Mouse (Mus musculus) brain, embryonic 18.5 days (tissue): ENCODE measurements around the gene Strn.
"Not testable (repeated sequence)": the region's sequence is repeated elsewhere in the genome, so short reads cannot be mapped to it uniquely, and the experiment has no call there.

Experiments used
- DNase-seq: peaks from one replicate; pipeline ENCODE4 v3.0.0-alpha.2; 2012; ENCODE audit warnings: low read depth, low spot score

Gene Strn

DNA sequence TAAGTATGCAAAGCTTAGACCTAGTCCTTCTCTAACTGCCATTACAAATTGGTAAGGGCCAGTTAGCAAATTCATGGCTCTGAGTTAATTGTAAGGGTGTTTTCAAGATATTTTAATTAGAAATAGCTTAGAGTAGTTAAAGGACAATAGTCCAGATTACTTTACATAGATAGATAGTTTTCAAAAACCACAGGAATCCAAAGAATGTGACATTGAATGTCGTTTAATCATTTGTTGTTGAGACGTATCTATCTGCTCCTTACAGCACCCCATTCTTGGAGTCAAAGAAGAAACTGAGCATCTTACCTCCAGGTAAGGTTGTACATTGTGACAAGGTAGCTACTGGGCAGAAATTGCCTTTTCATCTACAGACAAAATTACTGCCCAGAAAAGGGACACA lies 26.7 kb downstream of the Strn start:
- no peak for DNase-seq

DNA sequence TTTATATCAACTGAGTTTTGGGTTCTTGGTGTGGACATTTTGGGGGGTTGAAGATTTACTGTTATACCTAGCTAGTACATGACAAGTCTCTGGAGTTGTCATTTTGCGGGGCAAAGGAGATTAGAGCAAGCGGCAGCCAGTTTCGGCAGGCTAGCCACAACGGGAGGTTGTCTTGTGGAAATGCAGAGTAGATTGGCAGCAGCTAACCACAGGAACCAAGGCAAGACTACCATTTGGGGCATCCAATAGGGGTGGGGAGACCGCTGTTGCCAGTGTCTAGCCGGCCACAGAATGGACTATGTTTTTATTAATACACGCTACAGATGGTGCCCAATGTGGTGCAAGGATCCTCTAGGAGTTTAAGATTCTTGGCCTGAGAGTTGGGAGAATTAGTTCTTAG lies 28.6 kb downstream of the Strn start:
- no peak for DNase-seq

DNA sequence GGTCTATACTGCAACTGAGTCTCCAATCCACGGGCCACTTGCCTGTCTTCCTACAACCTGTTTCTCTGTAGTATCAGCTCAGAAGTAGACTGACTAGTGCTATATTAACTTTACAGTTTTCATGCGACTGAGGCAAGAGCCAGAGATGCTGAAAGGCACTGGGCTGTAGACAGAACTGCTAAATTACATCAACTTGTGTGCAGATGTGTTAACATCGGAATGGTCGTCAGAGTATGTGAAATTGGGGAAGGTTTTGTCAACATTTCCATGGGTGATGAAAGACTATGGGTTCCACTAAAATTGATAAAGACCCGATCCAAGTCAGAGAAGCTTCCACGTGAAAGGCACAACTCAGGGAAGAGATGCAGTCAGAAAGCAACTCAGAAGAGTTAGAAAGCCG lies 34.0 kb downstream of the Strn start:
- no peak for DNase-seq

DNA sequence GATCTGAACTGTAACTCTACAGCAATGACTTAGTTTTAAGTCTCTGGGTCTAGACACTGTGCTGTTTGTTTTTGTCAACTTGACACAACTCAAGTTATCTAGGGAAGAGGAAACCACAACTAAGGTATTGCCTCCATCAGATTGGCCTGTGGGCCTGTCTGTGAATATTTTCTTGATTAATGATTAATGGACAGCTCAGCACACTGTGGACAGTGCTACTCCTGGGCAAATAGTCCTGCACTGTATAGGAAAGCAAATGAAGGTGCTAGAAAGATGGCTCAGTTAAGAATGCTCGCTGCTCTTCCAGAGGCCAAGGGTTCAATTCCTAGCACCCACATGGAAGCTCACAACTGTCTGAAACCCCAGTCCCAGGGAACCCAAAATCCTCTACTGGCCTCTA lies 38.0 kb downstream of the Strn start:
- DNase-seq, result no peak

DNA sequence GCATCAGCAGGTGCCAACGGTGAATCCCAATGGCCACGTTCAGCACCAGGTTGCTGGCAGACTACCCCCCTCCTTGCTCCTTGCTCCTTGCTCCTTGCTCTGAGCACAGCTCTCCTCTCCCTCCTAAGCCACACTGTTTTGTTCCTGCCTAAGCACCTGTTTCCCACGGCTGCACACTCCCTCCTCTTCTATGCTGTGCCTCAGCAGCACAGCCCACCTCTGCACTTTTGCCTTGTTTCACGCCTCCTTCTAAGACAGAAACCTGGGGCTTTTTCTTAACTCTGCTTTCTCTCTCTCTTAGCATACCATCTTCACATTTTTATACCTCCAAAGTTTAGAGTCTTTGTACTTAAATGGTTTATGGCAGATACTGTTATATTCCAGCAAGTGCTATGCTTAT lies 39.5 kb downstream of the Strn start:
- no peak for DNase-seq

DNA sequence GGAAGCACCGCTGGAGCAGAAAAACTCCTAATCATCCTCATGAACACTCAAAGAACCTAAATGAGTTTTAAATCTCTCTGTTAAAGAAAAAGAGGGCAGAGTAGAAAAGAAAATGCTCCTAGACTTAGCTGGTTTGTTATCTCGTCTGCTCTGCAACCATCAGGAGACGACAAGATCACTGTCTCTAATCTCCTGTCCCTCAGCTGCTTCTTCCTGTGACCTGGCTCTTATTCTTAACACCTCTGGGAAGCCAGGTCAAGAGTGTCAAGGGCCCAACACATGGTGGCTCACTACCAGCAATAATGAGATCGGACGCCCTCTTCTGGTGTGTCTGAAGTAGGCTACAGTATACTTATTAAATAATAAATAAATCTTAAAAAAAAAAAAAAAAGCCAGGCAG lies 40.1 kb downstream of the Strn start:
- DNase-seq, result no peak

DNA sequence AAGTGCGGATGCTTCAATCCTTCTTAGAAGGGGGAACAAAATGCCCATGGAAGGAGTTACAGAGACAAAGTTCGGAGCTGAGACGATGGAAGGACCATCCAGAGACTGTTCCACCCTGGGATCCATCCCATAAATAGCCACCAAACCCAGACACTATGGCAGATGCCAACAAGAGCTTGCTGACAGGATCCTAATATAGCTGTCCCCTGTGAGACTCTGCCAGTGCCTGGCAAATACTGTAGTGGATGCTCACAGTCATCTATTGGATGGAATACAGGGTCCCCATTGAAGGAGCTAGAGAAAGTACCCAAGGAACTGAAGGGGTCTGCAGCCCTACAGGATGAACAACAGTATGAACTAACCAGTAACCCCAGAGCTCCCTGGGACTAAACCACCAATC lies 47.8 kb downstream of the Strn start:
- not testable (repeated sequence) for DNase-seq

DNA sequence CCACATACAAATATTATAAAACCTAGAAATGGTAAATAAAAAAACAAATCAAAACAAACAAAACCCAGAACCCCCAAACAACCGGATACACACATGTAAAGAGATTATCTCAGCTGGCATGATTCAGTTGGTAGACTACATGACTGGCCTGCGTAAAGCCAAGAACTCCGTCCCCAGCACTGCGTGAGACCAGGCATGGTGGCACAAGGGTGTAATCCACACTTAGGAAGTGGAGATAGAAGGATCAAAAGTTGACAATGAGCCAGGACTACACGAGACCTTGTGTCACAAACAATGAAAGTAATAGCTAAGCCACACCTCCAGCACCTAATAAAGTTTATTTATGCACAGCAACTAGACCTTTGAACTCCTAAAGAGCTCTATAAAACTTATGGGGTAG lies 49.0 kb downstream of the Strn start:
- no peak for DNase-seq

DNA sequence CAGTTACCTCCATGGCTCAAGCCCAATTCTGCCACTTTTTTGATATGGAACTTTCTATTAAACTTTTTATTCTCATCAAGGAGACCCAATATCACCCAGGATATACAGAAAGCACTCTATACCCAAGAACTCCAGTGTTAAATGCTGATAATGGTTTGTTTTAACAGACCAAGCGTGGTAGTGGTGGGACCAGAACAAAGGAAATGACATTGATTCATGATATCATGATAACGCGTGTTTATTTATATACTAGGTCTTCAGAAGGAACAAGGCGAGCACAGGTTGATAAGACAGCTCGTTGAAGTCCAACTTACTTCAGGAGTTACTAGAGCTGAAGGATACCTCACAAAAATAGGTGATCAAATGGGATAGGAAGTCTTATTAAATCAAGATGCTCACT lies 52.0 kb downstream of the Strn start:
- no peak for DNase-seq

DNA sequence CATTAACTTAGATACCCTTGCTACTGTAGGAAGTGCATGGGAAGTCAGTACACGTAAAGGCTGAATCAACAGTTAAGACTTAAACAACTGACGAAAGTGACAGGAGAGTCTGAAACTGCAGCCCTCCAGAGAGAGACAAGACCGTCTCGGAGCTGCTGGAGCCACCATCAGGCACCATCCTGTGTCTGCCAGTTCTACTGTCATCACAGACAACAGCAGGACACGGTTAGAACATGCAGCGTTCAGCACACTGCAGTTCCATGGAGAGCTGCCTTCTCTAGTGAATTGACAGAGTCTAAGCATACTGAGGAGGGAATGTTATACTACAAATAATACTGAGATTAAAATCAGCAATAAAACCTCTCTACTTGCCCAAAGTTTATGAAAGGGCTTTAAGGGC lies 54.6 kb downstream of the Strn start:
- no peak for DNase-seq

DNA sequence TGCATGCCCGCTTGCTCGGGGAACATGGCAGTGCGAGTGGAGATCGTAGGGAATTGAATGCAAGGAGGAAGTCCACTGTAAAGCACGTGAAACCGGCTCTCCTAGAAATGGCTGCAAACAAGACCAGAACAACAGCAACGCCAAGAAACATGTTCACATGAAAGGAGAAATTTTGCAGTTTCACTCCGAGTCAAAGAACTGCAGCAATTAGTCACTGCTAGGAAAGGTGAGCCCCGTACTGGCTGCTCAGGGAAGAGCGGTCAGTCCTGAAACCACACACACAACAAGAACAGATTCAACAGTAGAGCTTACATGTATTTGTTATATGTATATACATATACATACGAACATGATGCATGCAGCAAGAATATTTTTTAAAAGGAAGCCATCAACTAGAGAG lies 57.5 kb downstream of the Strn start:
- no peak for DNase-seq

DNA sequence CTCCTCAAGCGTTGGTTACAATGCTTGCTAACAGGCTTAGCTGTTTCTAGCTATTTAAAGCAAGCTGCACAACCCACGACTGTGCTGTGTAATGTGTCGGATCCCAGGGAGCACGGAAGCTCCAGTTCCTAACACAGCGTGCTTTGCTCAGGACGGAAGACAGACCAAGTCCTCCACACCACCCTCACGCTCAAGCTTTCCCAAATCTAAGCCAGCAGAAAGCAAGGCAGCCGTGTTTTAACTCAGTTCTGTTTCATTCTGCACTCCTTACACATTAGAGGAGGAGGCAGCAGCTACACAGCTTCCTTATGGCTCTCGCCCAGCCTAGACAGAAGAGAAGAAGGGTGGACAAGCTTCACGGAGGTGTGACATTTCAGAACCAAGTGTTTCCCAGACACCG lies 60.2 kb downstream of the Strn start:
- DNase-seq, result no peak

DNA sequence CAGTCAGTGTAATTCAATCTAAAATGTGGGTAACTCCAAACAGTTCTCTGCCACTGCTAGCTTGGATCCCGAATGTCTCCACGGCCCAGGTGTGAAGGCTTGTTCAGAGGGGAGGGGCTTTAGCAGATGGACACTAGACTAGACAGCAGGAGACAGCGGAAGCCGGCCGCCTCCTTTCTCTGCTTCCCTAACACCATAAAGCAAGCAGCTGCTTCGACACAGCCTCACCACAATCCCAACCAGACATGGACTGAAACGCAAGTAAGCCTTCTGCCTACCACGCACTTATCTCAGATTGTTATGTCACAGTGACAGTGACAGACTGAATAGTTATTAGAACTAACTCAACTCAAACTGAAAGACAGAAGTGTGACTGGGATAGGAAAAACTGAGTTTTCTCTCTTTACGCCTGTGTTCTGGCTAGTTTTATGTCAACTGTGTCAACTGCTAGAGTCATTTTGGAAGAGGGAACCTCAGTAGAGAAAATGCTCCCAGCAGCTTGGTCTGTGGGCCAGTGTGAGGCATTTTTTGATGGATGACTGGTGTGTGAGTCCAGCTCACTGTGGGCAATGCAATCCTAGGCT lies 71.9 kb downstream of the Strn start:
- DNase-seq, result no peak

DNA sequence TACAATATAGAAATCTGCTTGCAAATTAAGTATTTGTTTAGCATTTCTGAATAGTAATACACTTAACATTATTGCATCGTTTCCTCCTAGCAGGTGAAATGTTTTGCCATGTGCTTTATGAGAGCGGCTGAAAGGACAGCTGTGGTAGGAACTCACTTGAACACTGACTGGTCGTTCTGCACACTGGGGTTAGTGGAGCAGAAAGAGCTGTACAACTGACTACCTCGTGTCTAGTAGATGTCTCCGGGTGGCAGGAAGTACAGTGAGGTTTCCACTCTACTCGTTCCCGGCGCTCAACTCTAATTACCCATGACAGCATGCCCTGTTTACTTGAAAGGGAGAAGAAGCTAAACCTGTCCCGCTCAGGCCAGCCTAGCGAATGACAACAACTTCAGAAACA lies 82.2 kb downstream of the Strn start:
- no peak for DNase-seq

DNA sequence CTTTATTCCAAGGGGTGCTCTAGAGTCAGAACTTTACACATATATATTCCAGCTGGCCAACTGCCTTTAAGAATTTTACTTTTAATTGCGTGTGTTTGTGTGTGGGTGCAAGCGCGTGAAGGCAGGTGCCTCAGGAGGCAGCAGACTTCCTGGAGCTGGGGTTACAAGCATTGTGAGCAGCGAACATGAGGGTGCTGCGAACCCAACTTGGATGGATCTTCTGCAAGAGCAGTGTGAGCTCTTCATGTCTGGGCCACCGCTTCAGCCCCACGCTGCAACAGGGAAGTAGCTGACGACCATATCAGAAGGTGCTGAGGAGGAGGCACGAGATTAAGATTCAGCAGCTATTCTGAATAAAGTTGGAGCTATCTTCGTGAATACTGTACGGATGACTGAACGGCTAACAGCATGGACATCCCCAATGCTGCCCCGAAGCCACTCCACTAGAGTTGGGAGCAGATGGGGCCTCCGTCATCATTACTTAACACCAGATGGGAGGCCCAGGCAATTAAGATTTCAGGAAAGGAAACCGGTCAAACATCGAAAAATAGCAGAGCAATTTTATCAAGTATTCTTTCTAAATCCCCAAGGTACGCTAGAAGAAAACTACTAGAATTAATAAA lies 93.0 kb downstream of the Strn start:
- no peak for DNase-seq

DNA sequence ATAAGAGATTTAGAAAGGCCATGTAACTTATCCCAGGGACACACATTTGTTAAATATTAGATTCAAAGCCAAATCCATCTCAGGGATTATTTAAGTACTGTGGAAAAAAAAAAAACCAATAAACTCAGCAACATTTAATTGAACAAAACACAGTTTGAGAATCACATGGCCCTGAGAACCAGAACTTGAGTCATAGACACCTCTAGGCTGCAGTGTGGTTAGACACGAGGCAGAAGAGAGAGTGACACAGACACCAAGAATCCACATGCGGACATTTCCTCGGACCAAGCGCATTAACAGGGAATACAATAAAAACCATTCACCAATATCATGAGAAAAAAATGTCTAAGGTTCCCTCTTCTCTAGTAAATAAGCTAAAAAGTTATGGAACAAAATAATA lies 94.7 kb downstream of the Strn start:
- no peak for DNase-seq

DNA sequence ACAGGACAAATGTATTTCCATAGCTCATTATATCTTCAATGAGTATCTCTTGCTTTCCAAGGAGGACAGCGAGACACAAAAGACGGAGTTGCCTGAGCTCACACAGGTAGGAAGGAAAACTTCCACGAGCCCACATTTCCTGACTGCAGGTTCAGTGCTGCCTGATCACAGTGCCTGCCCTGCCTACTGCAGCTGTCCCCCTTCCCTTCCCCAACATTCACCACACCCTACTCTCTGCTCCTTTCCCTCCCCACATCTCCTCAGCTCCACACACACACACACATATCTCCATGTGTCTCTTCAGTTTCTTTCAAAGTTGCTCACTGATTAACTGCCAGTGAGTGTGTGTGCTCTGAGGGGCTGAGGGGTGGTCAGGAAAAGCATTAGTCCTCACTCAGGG lies 96.6 kb downstream of the Strn start:
- no peak for DNase-seq

DNA sequence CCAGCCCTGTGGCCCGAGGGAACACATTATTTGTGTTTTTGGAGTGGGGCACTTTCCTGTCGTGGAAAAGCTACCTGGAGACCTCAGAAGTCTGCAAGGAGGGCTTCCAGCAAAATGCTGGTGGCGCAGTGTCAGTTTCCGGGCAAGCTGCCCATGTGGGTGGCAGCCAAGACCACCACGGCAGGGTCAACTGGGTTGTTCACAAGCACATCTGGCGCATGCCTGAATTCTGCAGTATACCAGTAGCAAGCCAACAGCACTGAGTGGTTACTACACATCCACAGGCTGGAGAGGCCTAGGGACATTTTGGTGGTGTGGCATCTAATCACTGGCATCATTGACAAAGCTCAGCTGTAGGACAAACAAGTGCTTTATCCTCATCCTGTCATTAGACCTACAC lies 97.9 kb downstream of the Strn start:
- no peak for DNase-seq

DNA sequence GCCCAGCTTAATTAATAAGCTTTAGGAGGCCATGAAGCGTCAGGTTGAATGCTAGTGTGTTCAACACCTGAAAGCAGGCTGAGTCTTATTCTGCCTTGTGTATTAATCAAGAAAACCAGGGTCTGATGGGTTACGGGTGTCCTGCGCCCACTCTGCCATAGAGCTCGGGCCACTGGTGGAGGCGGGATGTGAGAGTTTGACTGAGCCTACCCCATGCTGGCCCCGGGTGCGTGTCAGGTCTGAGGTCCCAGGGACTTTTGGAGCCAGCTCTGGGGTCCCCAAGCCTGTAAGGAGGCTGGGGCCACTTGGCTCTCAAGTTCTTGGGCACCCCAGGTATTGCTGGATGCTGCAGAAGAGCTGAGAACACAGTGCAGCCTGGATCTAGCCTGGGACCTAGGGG lies 99.9 kb downstream of the Strn start:
- no peak for DNase-seq

DNA sequence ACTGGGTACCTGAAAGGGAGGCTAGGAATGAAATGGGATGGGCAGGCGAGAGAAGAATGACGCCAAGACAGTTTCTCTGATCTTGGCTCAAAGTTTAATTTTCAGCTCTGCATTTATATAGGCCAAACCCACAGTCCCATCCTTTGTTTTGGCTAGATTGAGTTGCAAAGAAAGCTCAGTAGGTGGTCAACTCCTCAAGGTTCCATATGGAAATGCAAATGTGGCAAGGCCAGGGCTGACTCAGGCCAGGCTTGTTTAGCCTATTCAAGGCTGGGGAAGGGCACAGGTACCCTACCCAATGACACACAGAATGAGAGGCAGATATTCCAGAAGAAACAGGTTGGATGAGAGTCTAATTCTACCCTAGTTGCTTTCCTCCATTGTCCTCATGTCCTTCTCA lies 101.4 kb downstream of the Strn start:
- DNase-seq, result no peak

DNA sequence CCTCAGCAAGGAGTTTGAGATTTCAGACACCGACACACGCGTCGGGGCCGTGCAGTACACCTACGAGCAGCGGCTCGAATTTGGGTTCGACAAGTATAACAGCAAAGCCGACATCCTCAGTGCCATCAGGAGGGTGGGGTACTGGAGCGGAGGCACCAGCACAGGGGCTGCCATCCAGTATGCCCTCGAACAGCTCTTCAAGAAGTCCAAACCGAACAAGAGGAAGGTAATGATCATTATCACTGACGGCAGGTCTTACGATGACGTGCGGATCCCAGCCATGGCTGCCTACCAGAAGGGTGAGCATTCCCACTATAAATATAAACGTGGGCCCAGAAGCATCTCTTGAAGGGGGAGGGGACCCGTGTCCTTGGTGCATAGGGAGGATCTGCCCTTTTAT lies 112.1 kb downstream of the Strn start:
- DNase-seq, result no peak

DNA sequence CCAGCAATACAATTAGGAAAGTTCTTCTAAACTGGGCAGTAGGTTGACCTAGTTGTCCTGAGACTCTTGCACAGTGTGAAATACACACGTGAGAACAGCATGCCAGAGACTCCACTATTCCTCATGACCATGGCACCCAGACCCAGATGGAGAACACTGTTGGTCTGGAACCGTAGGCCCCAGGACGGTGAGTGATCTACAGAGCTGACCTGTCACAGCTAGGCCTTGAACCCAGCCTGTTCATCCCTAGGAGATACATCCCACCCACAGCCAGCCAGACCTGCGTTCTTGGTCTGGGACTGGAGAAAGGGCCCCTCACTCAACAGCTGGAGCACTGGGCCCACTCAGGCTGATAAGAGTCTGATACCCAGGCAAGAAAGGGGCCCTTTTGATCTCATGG lies 115.1 kb downstream of the Strn start:
- DNase-seq, result no peak

DNA sequence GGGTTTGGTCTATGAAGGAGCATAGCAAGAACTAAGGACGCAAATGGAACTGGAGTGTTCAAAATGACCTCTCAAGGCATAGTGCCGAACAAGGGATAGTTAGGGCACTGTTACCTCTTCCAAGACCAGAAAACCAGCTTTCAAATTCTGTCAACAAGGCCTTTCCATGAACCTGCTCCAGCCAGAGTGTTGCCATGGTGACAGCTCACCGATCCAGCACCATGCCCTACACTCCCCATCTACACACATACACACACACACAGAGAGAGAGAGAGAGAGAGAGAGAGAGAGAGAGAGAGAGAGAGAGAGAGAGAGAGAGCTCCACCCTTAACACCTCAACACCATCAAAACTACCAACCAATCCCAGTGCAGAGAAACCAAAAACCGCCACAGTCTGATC lies 116.3 kb downstream of the Strn start:
- DNase-seq, result no peak

DNA sequence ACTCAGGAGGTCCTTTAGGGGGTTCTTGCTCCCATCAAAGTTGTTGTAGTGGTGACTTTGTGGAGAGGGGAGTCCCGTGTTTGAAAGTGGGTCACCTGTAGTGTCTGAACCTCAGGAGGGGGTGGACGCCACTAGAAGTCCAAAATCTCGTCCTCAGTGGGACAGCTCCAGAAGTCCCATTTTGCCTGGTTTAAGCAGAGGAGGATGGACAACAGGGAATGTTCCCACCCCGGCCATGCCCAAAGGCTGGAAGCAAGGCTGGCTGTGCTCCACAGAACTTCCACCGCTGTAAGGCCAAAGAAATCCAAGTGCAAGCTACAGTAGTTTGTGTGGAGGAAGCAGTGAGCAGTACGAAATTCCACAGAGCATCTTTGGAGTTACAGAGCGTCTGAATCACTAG lies 117.0 kb downstream of the Strn start:
- DNase-seq, result no peak
